Mouse (Mus musculus) myocyte (in vitro differentiated cells): ENCODE results near the gene Tssk4. TPM values are rescaled to one million over a fixed set of nuclear protein-coding genes. Genes with fewer than 3 reads are reported as not detected.

Experiments used
- H3K27me3 ChIP-seq: one replicate; pipeline ENCODE4 v1.6.1; 2011; ENCODE audit not compliant: control insufficient read depth, insufficient read depth, insufficient read length
- H3K36me3 ChIP-seq: one replicate; pipeline ENCODE4 v1.6.1; 2011; ENCODE audit not compliant: control insufficient read depth, insufficient read depth
- H3K4me2 ChIP-seq: one replicate; pipeline ENCODE4 v1.6.1; 2011; ENCODE audit warnings: low read depth, control low read depth
- H3K4me3 ChIP-seq: one replicate; pipeline ENCODE4 v1.5.1; 2011; ENCODE audit warnings: mild to moderate bottlenecking, control low read depth, moderate library complexity
- H3K79me2 ChIP-seq: one replicate; pipeline ENCODE4 v1.6.1; 2011; ENCODE audit not compliant: control insufficient read depth, insufficient read depth
- H3ac ChIP-seq: one replicate; pipeline ENCODE4 v1.6.1; 2011; ENCODE audit not compliant: control insufficient read depth, insufficient read length
- CEBPB ChIP-seq: IDR thresholded peaks from 2 replicates; pipeline ENCODE4 v1.6.1; 2011; ENCODE audit warnings: mild to moderate bottlenecking, moderate library complexity; ENCODE audit not compliant: poor library complexity, insufficient read depth, severe bottlenecking
- E2F4 ChIP-seq: IDR thresholded peaks from one replicate; pipeline ENCODE4 v1.6.1; 2011; ENCODE audit warnings: mild to moderate bottlenecking, control low read depth, moderate library complexity; ENCODE audit not compliant: insufficient read depth
- MAX ChIP-seq: IDR thresholded peaks from one replicate; pipeline ENCODE4 v1.6.1; 2011; ENCODE audit warnings: low read depth, mild to moderate bottlenecking, control low read depth
- MYOD1 ChIP-seq, 3 experiments: IDR thresholded peaks; one replicate each; pipeline ENCODE4 v1.6.1; 2011; ENCODE audit warnings: control low read depth in 2 of 3, low read depth in 2 of 3, mild to moderate bottlenecking in 2 of 3, moderate library complexity in 1 of 3; ENCODE audit not compliant: insufficient read length in 2 of 3, control insufficient read depth in 1 of 3
- MYOG ChIP-seq, 3 experiments: IDR thresholded peaks; one replicate each; pipeline ENCODE4 v1.6.1; 2011; ENCODE audit warnings: control low read depth in 2 of 3, low read depth in 2 of 3, mild to moderate bottlenecking in 2 of 3; ENCODE audit not compliant: insufficient read length in 2 of 3, control insufficient read depth in 1 of 3, insufficient read depth in 1 of 3
- POLR2A ChIP-seq: IDR thresholded peaks from one replicate; pipeline ENCODE4 v1.6.1; 2011; ENCODE audit warnings: low read depth, mild to moderate bottlenecking, control low read depth, moderate library complexity; ENCODE audit not compliant: insufficient read length
- POLR2AphosphoS2 ChIP-seq: IDR thresholded peaks from one replicate; pipeline ENCODE4 v1.6.1; 2011; ENCODE audit warnings: low read depth, control low read depth; ENCODE audit not compliant: insufficient read length
- REST ChIP-seq: IDR thresholded peaks from one replicate; pipeline ENCODE4 v1.6.1; 2011; ENCODE audit warnings: mild to moderate bottlenecking, control low read depth, moderate library complexity; ENCODE audit not compliant: insufficient read depth, insufficient read length
- SRF ChIP-seq: IDR thresholded peaks from one replicate; pipeline ENCODE4 v1.6.1; 2011; ENCODE audit warnings: low read depth; ENCODE audit not compliant: control insufficient read depth, insufficient read length
- TCF12 ChIP-seq: IDR thresholded peaks from one replicate; pipeline ENCODE4 v1.6.1; 2011; ENCODE audit warnings: mild to moderate bottlenecking, control low read depth; ENCODE audit not compliant: poor library complexity, insufficient read depth, severe bottlenecking
- TCF3 ChIP-seq: IDR thresholded peaks from one replicate; pipeline ENCODE4 v1.6.1; 2011; ENCODE audit warnings: low read depth, control low read depth; ENCODE audit not compliant: insufficient read length
- USF1 ChIP-seq: IDR thresholded peaks from one replicate; pipeline ENCODE4 v1.6.1; 2011; ENCODE audit warnings: low read depth, mild to moderate bottlenecking, control low read depth, moderate library complexity
- polyA plus RNA-seq: library from polyadenylated mRNA; unstranded; fragments of >200 nt; fragmentation: generic; extraction: Trizol; gene quantifications from one replicate; pipeline ENCODE4 v1.2.1, GENCODE M21; 2012; ENCODE audit warnings: missing spikeins

The Tssk4 gene
- polyA plus RNA-seq, 1 experiment = 0.18 TPM

GRCm38 (mm10) chr14:55635523-55636007 is 14.4 kb upstream of the Tssk4 start, which contains the start of gene Ipo4:
Gene Ipo4 (minus strand): TSS chr14:55635957.
- H3K79me2 ChIP-seq = peaks cover 9% of the 10 kb centered on the region

DNA sequence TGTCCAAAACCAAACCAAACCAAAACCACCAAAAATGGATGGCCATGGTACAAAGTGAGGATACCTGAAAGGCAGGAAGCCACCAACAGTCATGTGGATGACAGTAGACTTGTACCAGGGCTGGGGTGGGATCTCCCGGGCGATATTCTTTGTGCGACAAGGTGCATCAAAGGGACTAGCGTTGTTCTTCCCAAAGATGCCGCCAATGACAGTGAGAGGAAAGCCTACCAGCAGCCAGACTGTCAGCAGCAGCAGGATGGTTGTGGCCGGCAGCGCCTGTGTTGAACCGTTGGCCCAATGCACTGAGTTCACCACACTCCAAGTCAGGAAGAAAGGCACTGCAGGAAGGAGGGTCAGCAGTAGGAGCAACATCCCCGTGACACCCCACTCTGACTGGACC is 12.2 kb upstream of the Tssk4 start, which contains the start of gene Gm49378:
Gene Gm49378 (minus strand): TSS at position 101 of the 400 bp plus-strand sequence.
- peaks cover 27% of the 10 kb centered on the region for H3K79me2 ChIP-seq
- H3K4me3 ChIP-seq = no peak within 1 kb of the TSS
- H3K27me3 ChIP-seq = no peaks in the 10 kb centered on the region
- no peak for TF ChIP-seq POLR2AphosphoS2
- no peak for TF ChIP-seq TCF3
- no peak for TF ChIP-seq USF1
- no peak for TF ChIP-seq REST
- TF ChIP-seq POLR2A = no peak
- TF ChIP-seq E2F4 = no peak
- TF ChIP-seq SRF = no peak
- no peak for TF ChIP-seq MYOG (IDR thresholded peaks at IDR 0.05; ENCODE audit: control insufficient read depth in 1 of 3, insufficient read depth in 1 of 3, insufficient read length in 2 of 3, low read depth in 2 of 3)
- TF ChIP-seq TCF12 = no peak
- TF ChIP-seq CEBPB = no peak
- TF ChIP-seq MYOD1 (IDR thresholded peaks at IDR 0.05; ENCODE audit: control insufficient read depth in 1 of 3, insufficient read length in 2 of 3, low read depth in 2 of 3) = no peak
- TF ChIP-seq MAX = no peak
- H3K36me3 ChIP-seq = peaks cover 14% of the 10 kb centered on the region
- no peak within 1 kb of the TSS for H3K4me2 ChIP-seq
- H3ac ChIP-seq = no peak within 1 kb of the TSS

More at GRCm38 (mm10) chr14:55635523-55636007, 14.4 kb upstream of the Tssk4 start, which contains the start of gene Ipo4:
- Histone ChIP-seq H3K4me2 (peak within 1 kb of the TSS; percentile 90), H3K36me3 (peaks cover 16% of the 10 kb centered on the region), H3ac (peak within 1 kb of the TSS; percentile 30), H3K4me3 (peak within 1 kb of the TSS; percentile 77), H3K27me3 (no peaks in the 10 kb centered on the region)
- no peak for TF ChIP-seq REST
- peak; percentile 12 to 82 (median 75) for TF ChIP-seq MYOG (IDR thresholded peaks at IDR 0.05; ENCODE audit: control insufficient read depth in 1 of 3, insufficient read depth in 1 of 3, insufficient read length in 2 of 3, low read depth in 2 of 3)
- peak; percentile 62 for TF ChIP-seq USF1
- TF ChIP-seq POLR2AphosphoS2 = peak; percentile 96
- TF ChIP-seq MAX = peak; percentile 40
- TF ChIP-seq TCF3 = no peak
- TF ChIP-seq SRF = no peak
- peak; percentile 78 for TF ChIP-seq POLR2A
- peak in 2 of 3 experiments; percentile 35 to 80 for TF ChIP-seq MYOD1 (IDR thresholded peaks at IDR 0.05; ENCODE audit: control insufficient read depth in 1 of 3, insufficient read length in 2 of 3, low read depth in 2 of 3)
- TF ChIP-seq E2F4 = no peak
- no peak for TF ChIP-seq CEBPB
- no peak for TF ChIP-seq TCF12

DNA sequence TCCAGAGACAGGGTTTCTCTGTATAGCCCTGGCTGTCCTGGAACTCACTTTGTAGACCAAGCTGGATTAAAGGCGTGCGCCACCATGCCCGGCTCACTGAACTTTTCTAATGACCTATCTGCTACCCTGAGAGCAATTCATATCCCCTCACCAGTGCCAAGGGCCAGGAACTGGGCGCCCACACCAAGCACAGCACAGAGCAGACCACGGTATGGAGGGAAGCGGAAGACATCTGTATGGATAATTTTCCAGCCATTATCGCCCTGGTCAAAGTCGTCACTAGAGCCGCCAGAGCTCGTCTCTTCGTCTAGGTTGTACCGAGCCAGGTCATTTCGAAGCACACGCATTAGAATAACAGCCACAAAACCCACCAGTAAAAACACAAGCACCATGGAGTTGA is 9.2 kb upstream of the Tssk4 start:
- no peak overlapping the region for H3K4me3 ChIP-seq
- TF ChIP-seq MYOD1 (IDR thresholded peaks at IDR 0.05; ENCODE audit: control insufficient read depth in 1 of 3, insufficient read length in 2 of 3, low read depth in 2 of 3) = no peak
- no peak for TF ChIP-seq POLR2A
- no peak for TF ChIP-seq REST
- no peak for TF ChIP-seq USF1
- no peak for TF ChIP-seq CEBPB
- no peak for TF ChIP-seq POLR2AphosphoS2
- TF ChIP-seq E2F4 = no peak
- TF ChIP-seq TCF12 = no peak
- TF ChIP-seq MYOG (IDR thresholded peaks at IDR 0.05; ENCODE audit: control insufficient read depth in 1 of 3, insufficient read depth in 1 of 3, insufficient read length in 2 of 3, low read depth in 2 of 3) = no peak
- TF ChIP-seq SRF = no peak
- no peak for TF ChIP-seq TCF3
- TF ChIP-seq MAX = no peak
- H3K36me3 ChIP-seq = peaks cover 6% of the 10 kb centered on the region
- H3ac ChIP-seq = no peak overlapping the region
- H3K27me3 ChIP-seq = no peaks in the 10 kb centered on the region
- peaks cover 49% of the 10 kb centered on the region for H3K79me2 ChIP-seq
- H3K4me2 ChIP-seq = no peak overlapping the region

GRCm38 (mm10) chr14:55641291-55641690 is 8.7 kb upstream of the Tssk4 start:
- Histone ChIP-seq H3K27me3 (no peaks in the 10 kb centered on the region), H3K4me3 (peak overlapping the region; percentile 81), H3K36me3 (peaks cover 6% of the 10 kb centered on the region), H3K79me2 (peaks cover 50% of the 10 kb centered on the region), H3ac (no peak overlapping the region), H3K4me2 (no peak overlapping the region)
- TF ChIP-seq POLR2A (no peak), TCF12 (no peak), TCF3 (no peak), USF1 (no peak), E2F4 (no peak)

GRCm38 (mm10) chr14:55642679-55643059 is 7.3 kb upstream of the Tssk4 start:
- peak overlapping the region; percentile 96 for H3K4me2 ChIP-seq
- H3K79me2 ChIP-seq = peaks cover 50% of the 10 kb centered on the region
- H3K27me3 ChIP-seq = no peaks in the 10 kb centered on the region
- peaks cover 6% of the 10 kb centered on the region for H3K36me3 ChIP-seq
- H3K4me3 ChIP-seq = peak overlapping the region; percentile 81
- TF ChIP-seq REST = no peak
- no peak for TF ChIP-seq E2F4
- no peak for TF ChIP-seq MAX
- no peak for TF ChIP-seq SRF
- no peak for TF ChIP-seq CEBPB
- no peak for TF ChIP-seq MYOG (IDR thresholded peaks at IDR 0.05; ENCODE audit: control insufficient read depth in 1 of 3, insufficient read depth in 1 of 3, insufficient read length in 2 of 3, low read depth in 2 of 3)
- TF ChIP-seq POLR2A = no peak
- no peak for TF ChIP-seq POLR2AphosphoS2
- no peak for TF ChIP-seq MYOD1 (IDR thresholded peaks at IDR 0.05; ENCODE audit: control insufficient read depth in 1 of 3, insufficient read length in 2 of 3, low read depth in 2 of 3)
- no peak for TF ChIP-seq TCF12
- no peak for TF ChIP-seq TCF3
- peak overlapping the region; percentile 73 for H3ac ChIP-seq
